Mouse (Mus musculus) kidney, adult 2 months (tissue): ENCODE data around the gene Dnajc25.

ENCODE experiments used
- CTCF ChIP-seq: fragments of 200-500 bp; conservative IDR thresholded peaks from 2 replicates; pipeline ENCODE4 v1.5.1; 2011; ENCODE audit warnings: low read depth, mild to moderate bottlenecking, control low read depth, low read length, moderate library complexity, mixed read lengths; ENCODE audit not compliant: insufficient read depth, insufficient read length
- POLR2A ChIP-seq: fragments of 200-500 bp; IDR thresholded peaks from one replicate; pipeline ENCODE4 v1.6.1; 2011; ENCODE audit warnings: low read depth, low read length, control low read depth

DNA sequence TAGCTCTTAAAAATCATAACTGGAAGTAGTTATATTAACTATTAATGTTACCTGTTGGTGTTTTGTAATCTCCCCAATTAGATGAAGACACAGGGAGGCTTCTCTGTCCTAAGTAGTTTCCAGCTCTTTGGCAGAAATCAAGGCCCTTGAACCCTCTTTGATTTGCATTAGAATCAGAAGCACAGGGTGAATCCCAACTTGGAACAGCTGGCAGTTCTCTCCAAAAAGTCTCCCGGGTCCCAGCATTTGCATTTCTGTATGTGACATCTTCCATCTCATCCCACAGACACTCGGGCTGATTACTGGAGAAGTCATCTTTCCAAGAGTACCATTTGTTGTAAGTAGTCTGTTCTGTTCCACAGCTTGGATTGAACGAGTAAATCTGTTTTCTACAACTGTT is 52.4 kb downstream of the Dnajc25 start:
- TF ChIP-seq CTCF (no peak), POLR2A (no peak)
